Mouse (Mus musculus): ENCODE results near the gene Scarb2. TPM values are rescaled to one million over a fixed set of nuclear protein-coding genes. Genes with fewer than 3 reads are reported as not detected.
A peak's percentile ranks its signal among the peaks of the same experiment; 100 is the strongest.
"Not testable (repeated sequence)": the region's sequence is repeated elsewhere in the genome, so short reads cannot be mapped to it uniquely, and the experiment has no call there.

The Scarb2 gene
- polyA plus RNA-seq, 1 experiment from 2014 or later = 19.7 TPM

GRCm38 (mm10) chr5:92539698-92540097 lies 33.1 kb upstream of the Scarb2 start:
- no peaks in the 10 kb centered on the region for H3K4me1 ChIP-seq (replicated peaks; ENCODE audit: control insufficient read depth, insufficient read depth, low read length)
- no peak overlapping the region for H3K9ac ChIP-seq (ENCODE audit: low read depth, low read length)
- H3K36me3 ChIP-seq (ENCODE audit: control insufficient read depth, insufficient read depth) = no peaks in the 10 kb centered on the region
- H3K27me3 ChIP-seq (replicated peaks; ENCODE audit: control insufficient read depth, insufficient read depth, low read length) = no peaks in the 10 kb centered on the region
- WGBS = 73% methylated on average over 4 of the region's 4 CpGs
- no peak overlapping the region for H3K4me3 ChIP-seq (ENCODE audit: low read depth, low read length)
- no peak overlapping the region for H3K27ac ChIP-seq (ENCODE audit: low read depth, low read length)
- ATAC-seq = no peak
- no peak for TF ChIP-seq CTCF (IDR thresholded peaks at IDR 0.05; ENCODE audit: low read depth)
- no peaks in the 10 kb centered on the region for H3K9me3 ChIP-seq (ENCODE audit: control insufficient read depth)
- H3K4me2 ChIP-seq (replicated peaks; ENCODE audit: low read depth) = no peak overlapping the region

GRCm38 (mm10) chr5:92524821-92525258 lies 18.2 kb upstream of the Scarb2 start:
- WGBS = 29% methylated on average over 6 of the region's 6 CpGs

GRCm38 (mm10) chr5:92521131-92521530 lies 14.5 kb upstream of the Scarb2 start:
- H3K4me1 ChIP-seq (replicated peaks; ENCODE audit: control insufficient read depth, insufficient read depth, low read length); H3K4me2 ChIP-seq (replicated peaks; ENCODE audit: low read depth); H3K9ac ChIP-seq (ENCODE audit: low read depth, low read length); H3K9me3 ChIP-seq (ENCODE audit: control insufficient read depth); H3K36me3 ChIP-seq (ENCODE audit: control insufficient read depth, insufficient read depth); H3K27ac ChIP-seq (ENCODE audit: low read depth, low read length); H3K4me3 ChIP-seq (ENCODE audit: low read depth, low read length); H3K27me3 ChIP-seq (replicated peaks; ENCODE audit: control insufficient read depth, insufficient read depth, low read length); ATAC-seq: not testable (repeated sequence)
- 56% methylated on average over 2 of the region's 2 CpGs for WGBS

More at GRCm38 (mm10) chr5:92524821-92525258, 18.2 kb upstream of the Scarb2 start:
- Histone ChIP-seq H3K4me2 (replicated peaks; ENCODE audit: low read depth) (peak overlapping the region; percentile 27; the same call in 1 of the 2 replicates), H3K9ac (ENCODE audit: low read depth, low read length) (no peak overlapping the region), H3K4me1 (replicated peaks; ENCODE audit: control insufficient read depth, insufficient read depth, low read length) (no peaks in the 10 kb centered on the region; the same call in 1 of the 2 replicates), H3K27ac (ENCODE audit: low read depth, low read length) (peak overlapping the region; percentile 37), H3K9me3 (ENCODE audit: control insufficient read depth) (no peaks in the 10 kb centered on the region), H3K27me3 (replicated peaks; ENCODE audit: control insufficient read depth, insufficient read depth, low read length) (no peaks in the 10 kb centered on the region), H3K36me3 (ENCODE audit: control insufficient read depth, insufficient read depth) (no peaks in the 10 kb centered on the region), H3K4me3 (ENCODE audit: low read depth, low read length) (no peak overlapping the region)
- ATAC-seq = peak; percentile 81
- TF ChIP-seq CTCF (IDR thresholded peaks at IDR 0.05; ENCODE audit: low read depth) = no peak

- ATAC-seq = peak; percentile 96
- TF ChIP-seq CTCF (IDR thresholded peaks at IDR 0.05; ENCODE audit: low read depth) = no peak
- H3K9me3 ChIP-seq (ENCODE audit: control insufficient read depth) = 0 out of 2 replicates have a peak, but pooled peaks cover 5% of the 10 kb centered on the region
- WGBS = 57% methylated on average over 5 of the region's 5 CpGs
- H3K36me3 ChIP-seq (ENCODE audit: control insufficient read depth, insufficient read depth) = no peaks in the 10 kb centered on the region
- no peaks in the 10 kb centered on the region for H3K4me1 ChIP-seq (replicated peaks; ENCODE audit: control insufficient read depth, insufficient read depth, low read length)
- H3K27ac ChIP-seq (ENCODE audit: low read depth, low read length) = no peak overlapping the region
- H3K27me3 ChIP-seq (replicated peaks; ENCODE audit: control insufficient read depth, insufficient read depth, low read length) = no peaks in the 10 kb centered on the region
- H3K4me2 ChIP-seq (replicated peaks; ENCODE audit: low read depth) = no peak overlapping the region
- no peak overlapping the region for H3K4me3 ChIP-seq (ENCODE audit: low read depth, low read length)
- H3K9ac ChIP-seq (ENCODE audit: low read depth, low read length) = no peak overlapping the region
These were observed 5.4 kb upstream of the Scarb2 start for GRCm38 (mm10) chr5:92512066-92512465.

- H3K4me2 ChIP-seq (replicated peaks; ENCODE audit: low read depth) = no peak overlapping the region
- TF ChIP-seq CTCF (IDR thresholded peaks at IDR 0.05; ENCODE audit: low read depth) = no peak
- no peak overlapping the region; the same call in 1 of the 2 replicates for H3K27ac ChIP-seq (ENCODE audit: low read depth, low read length)
- H3K4me3 ChIP-seq (ENCODE audit: low read depth, low read length) = no peak overlapping the region
- no peaks in the 10 kb centered on the region for H3K4me1 ChIP-seq (replicated peaks; ENCODE audit: control insufficient read depth, insufficient read depth, low read length)
- no peaks in the 10 kb centered on the region for H3K36me3 ChIP-seq (ENCODE audit: control insufficient read depth, insufficient read depth)
- no peak overlapping the region for H3K9ac ChIP-seq (ENCODE audit: low read depth, low read length)
- H3K27me3 ChIP-seq (replicated peaks; ENCODE audit: control insufficient read depth, insufficient read depth, low read length) = no peaks in the 10 kb centered on the region
- ATAC-seq = no peak
- 0 out of 2 replicates have a peak, but pooled peaks cover 5% of the 10 kb centered on the region for H3K9me3 ChIP-seq (ENCODE audit: control insufficient read depth)
These were observed 4.6 kb upstream of the Scarb2 start for GRCm38 (mm10) chr5:92511256-92511655.

GRCm38 (mm10) chr5:92508853-92509252 lies 2.2 kb upstream of the Scarb2 start:
- TF ChIP-seq CTCF (IDR thresholded peaks at IDR 0.05; ENCODE audit: low read depth) = no peak
- ATAC-seq = no peak
- no peak overlapping the region for H3K4me2 ChIP-seq (replicated peaks; ENCODE audit: low read depth)
- no peaks in the 10 kb centered on the region for H3K36me3 ChIP-seq (ENCODE audit: control insufficient read depth, insufficient read depth)
- WGBS = 77% methylated on average over 5 of the region's 5 CpGs
- H3K4me1 ChIP-seq (replicated peaks; ENCODE audit: control insufficient read depth, insufficient read depth, low read length) = no peaks in the 10 kb centered on the region; the same call in 1 of the 2 replicates
- H3K4me3 ChIP-seq (ENCODE audit: low read depth, low read length) = no peak overlapping the region
- H3K27me3 ChIP-seq (replicated peaks; ENCODE audit: control insufficient read depth, insufficient read depth, low read length) = no peaks in the 10 kb centered on the region
- no peak overlapping the region for H3K27ac ChIP-seq (ENCODE audit: low read depth, low read length)
- H3K9me3 ChIP-seq (ENCODE audit: control insufficient read depth) = 0 out of 2 replicates have a peak, but pooled peaks cover 5% of the 10 kb centered on the region
- H3K9ac ChIP-seq (ENCODE audit: low read depth, low read length) = no peak overlapping the region
